Mouse (Mus musculus): ENCODE measurements around the gene Timm17b. TPM values are rescaled to one million over a fixed set of nuclear protein-coding genes. Genes with fewer than 3 reads are reported as not detected.

Timm17b gene
- total and polyA plus RNA-seq, 2 experiments from 2014 or later: 39.6 to 129 TPM

- no peaks in the 10 kb centered on the region for H3K36me3 ChIP-seq (ENCODE audit: insufficient read depth)
- H3K9me3 ChIP-seq (ENCODE audit: low read length): no peaks in the 10 kb centered on the region
- 81% methylated on average over 8 of the region's 8 CpGs for WGBS
- H3K4me1 ChIP-seq (ENCODE audit: insufficient read depth): no peaks in the 10 kb centered on the region
- no peak overlapping the region for H3K9ac ChIP-seq
- H3K4me3 ChIP-seq (ENCODE audit: low read depth, low read length): no peak overlapping the region
- H3K27me3 ChIP-seq (ENCODE audit: insufficient read depth, low read length): no peaks in the 10 kb centered on the region
- H3K4me2 ChIP-seq (ENCODE audit: low read depth): no peak overlapping the region
- DNase-seq (no peak), ATAC-seq (no peak)
- H3K27ac ChIP-seq (ENCODE audit: low read depth, low read length): no peak overlapping the region
- no peak for TF ChIP-seq CTCF (IDR thresholded peaks at IDR 0.05; ENCODE audit: low read depth)
These were observed 46.5 kb downstream of the Timm17b start for GRCm38 (mm10) chrX:7945618-7946017.

DNA sequence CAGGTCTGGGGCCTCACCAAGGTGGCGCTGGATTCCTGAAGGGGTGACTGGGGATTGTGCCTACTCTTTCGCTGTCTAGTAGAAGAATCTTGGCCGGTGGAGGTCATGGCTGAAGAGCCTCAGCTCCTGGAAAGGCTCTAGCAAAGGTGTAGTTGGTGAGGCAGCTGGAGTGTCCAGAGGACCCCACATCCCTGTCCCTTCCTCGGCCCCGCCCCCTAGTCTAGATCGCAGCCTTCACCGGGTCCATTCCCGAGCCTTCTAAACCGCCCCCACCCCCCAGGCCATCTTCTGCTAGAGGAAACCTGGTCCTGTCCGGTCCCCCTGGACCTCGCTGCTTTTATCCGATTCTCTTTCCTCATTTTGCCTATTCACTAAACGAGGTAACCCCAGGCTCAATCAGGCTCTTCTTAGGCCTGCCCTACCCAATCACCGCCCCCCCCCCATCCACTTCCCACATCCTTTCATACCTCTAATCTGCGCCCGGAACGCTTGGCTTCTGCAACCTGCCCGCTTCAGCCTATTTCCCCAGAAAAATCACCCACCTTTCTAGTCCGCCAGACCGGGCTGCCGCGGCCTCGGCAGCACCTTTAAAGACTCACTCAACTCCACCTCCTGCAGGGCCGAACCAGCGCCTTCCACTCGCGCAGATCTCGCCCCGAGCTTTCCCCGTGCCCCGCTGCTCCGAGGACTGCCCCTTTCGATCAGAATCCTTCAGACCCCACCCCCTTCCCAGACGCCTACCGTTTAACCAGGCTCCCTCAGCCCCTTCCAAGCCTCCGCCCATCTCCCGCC is 48.1 kb downstream of the Timm17b start, which contains the start of gene Hdac6:
TSS of gene Hdac6 (minus strand) at position 782 of the 792 bp plus-strand sequence.
- DNase-seq: no peak
- Histone ChIP-seq H3K36me3 (ENCODE audit: insufficient read depth) (no peaks in the 10 kb centered on the region), H3K27ac (ENCODE audit: low read depth, low read length) (peak within 1 kb of the TSS; percentile 72), H3K9me3 (ENCODE audit: low read length) (no peaks in the 10 kb centered on the region), H3K4me2 (ENCODE audit: low read depth) (peak within 1 kb of the TSS; percentile 57), H3K9ac (peak within 1 kb of the TSS; percentile 53), H3K27me3 (ENCODE audit: insufficient read depth, low read length) (no peaks in the 10 kb centered on the region), H3K4me1 (ENCODE audit: insufficient read depth) (no peaks in the 10 kb centered on the region), H3K4me3 (ENCODE audit: low read depth, low read length) (peak within 1 kb of the TSS; percentile 48)
- TF ChIP-seq CTCF (IDR thresholded peaks at IDR 0.05; ENCODE audit: low read depth): no peak
- WGBS: 26% methylated on average over 37 of the region's 37 CpGs
- ATAC-seq: peak; percentile 21

GRCm38 (mm10) chrX:7947900-7948492 is 48.8 kb downstream of the Timm17b start:
- no peaks in the 10 kb centered on the region for H3K36me3 ChIP-seq (ENCODE audit: insufficient read depth)
- H3K9ac ChIP-seq: peak overlapping the region; percentile 53
- peak overlapping the region; percentile 48 for H3K4me3 ChIP-seq (ENCODE audit: low read depth, low read length)
- H3K27me3 ChIP-seq (ENCODE audit: insufficient read depth, low read length): no peaks in the 10 kb centered on the region
- H3K9me3 ChIP-seq (ENCODE audit: low read length): no peaks in the 10 kb centered on the region
- peak overlapping the region; percentile 42 for H3K4me2 ChIP-seq (ENCODE audit: low read depth)
- ATAC-seq (peak; percentile 98), DNase-seq (peak; percentile 95)
- peak overlapping the region; percentile 72 for H3K27ac ChIP-seq (ENCODE audit: low read depth, low read length)
- WGBS: 22% methylated on average over 38 of the region's 38 CpGs
- TF ChIP-seq CTCF (IDR thresholded peaks at IDR 0.05; ENCODE audit: low read depth): no peak
- H3K4me1 ChIP-seq (ENCODE audit: insufficient read depth): no peaks in the 10 kb centered on the region

DNA sequence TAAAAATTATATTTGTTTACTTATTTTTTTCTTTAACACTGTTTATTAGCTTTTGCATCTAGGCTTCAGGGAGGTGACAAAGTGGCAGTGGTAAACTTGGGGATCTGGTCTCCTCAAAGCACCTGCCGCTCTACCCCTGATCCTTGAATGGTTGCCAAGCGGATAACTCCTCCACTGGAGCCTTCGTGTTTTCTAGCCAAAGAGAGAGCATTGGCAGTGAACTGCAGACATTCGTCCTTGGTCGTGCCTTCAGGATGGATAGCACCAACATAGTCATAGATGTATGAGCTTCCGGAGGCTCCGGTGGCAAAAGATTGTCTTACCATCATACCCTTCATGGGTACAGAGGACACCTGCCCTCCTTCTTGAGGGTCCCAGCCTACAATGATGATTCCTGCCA is 50.9 kb downstream of the Timm17b start:
- no peak for DNase-seq
- Histone ChIP-seq H3K9me3 (ENCODE audit: low read length) (no peaks in the 10 kb centered on the region), H3K4me1 (ENCODE audit: insufficient read depth) (no peaks in the 10 kb centered on the region), H3K4me2 (ENCODE audit: low read depth) (no peak overlapping the region), H3K27ac (ENCODE audit: low read depth, low read length) (no peak overlapping the region), H3K4me3 (ENCODE audit: low read depth, low read length) (no peak overlapping the region), H3K27me3 (ENCODE audit: insufficient read depth, low read length) (no peaks in the 10 kb centered on the region), H3K36me3 (ENCODE audit: insufficient read depth) (no peaks in the 10 kb centered on the region), H3K9ac (no peak overlapping the region)
- no peak for ATAC-seq
- WGBS: 87% methylated on average over 7 of the region's 7 CpGs
- no peak for TF ChIP-seq CTCF (IDR thresholded peaks at IDR 0.05; ENCODE audit: low read depth)

Other genes starting within 250 kb of the Timm17b start
- gene Prickle3, start 242.1 kb upstream of the Timm17b start, total RNA-seq (2014; rRNA removed): 1.2 TPM in 2 replicates
- 1.0 and 1.5 TPM in 2 replicates for gene Prickle3, start 242.1 kb upstream of the Timm17b start, polyA plus RNA-seq (2015; fragmentation: Nextera tagmentation; extraction: Ambion mirVana)
- 15.7 and 24.3 TPM in 2 replicates for gene Plp2, start 228.0 kb upstream of the Timm17b start, total RNA-seq (2014; rRNA removed)
- gene Plp2, start 228.0 kb upstream of the Timm17b start, polyA plus RNA-seq (2015; fragmentation: Nextera tagmentation; extraction: Ambion mirVana): 37.3 and 38.3 TPM in 2 replicates
- gene Magix, start 218.1 kb upstream of the Timm17b start, total RNA-seq (2014; rRNA removed): 0.15 TPM in 1 of 2 replicates, not detected in the other
- 0.21 and 0.22 TPM in 2 replicates for gene Magix, start 218.1 kb upstream of the Timm17b start, polyA plus RNA-seq (2015; fragmentation: Nextera tagmentation; extraction: Ambion mirVana)
- gene Gpkow, start 202.2 kb upstream of the Timm17b start, total RNA-seq (2014; rRNA removed): 15.9 and 21.0 TPM in 2 replicates
- gene Gpkow, start 202.2 kb upstream of the Timm17b start, polyA plus RNA-seq (2015; fragmentation: Nextera tagmentation; extraction: Ambion mirVana): 36.4 and 41.2 TPM in 2 replicates
- gene Wdr45, start 185.0 kb upstream of the Timm17b start, total RNA-seq (2014; rRNA removed): 29.0 and 32.2 TPM in 2 replicates
- gene Wdr45, start 185.0 kb upstream of the Timm17b start, polyA plus RNA-seq (2015; fragmentation: Nextera tagmentation; extraction: Ambion mirVana): 30.8 and 31.5 TPM in 2 replicates
- gene Gm45208, start 177.1 kb upstream of the Timm17b start, total RNA-seq (2014; rRNA removed): 0.76 and 1.2 TPM in 2 replicates
- 0.91 TPM in 1 of 2 replicates, not detected in the other for gene Gm45208, start 177.1 kb upstream of the Timm17b start, polyA plus RNA-seq (2015; fragmentation: Nextera tagmentation; extraction: Ambion mirVana)
- gene Praf2, start 170.9 kb upstream of the Timm17b start, total RNA-seq (2014; rRNA removed): 87.2 and 89.6 TPM in 2 replicates
- 139 TPM in 2 replicates for gene Praf2, start 170.9 kb upstream of the Timm17b start, polyA plus RNA-seq (2015; fragmentation: Nextera tagmentation; extraction: Ambion mirVana)
- 149 and 202 TPM in 2 replicates for gene Ccdc120, start 148.5 kb upstream of the Timm17b start, total RNA-seq (2014; rRNA removed)
- 59.3 and 66.3 TPM in 2 replicates for gene Ccdc120, start 148.5 kb upstream of the Timm17b start, polyA plus RNA-seq (2015; fragmentation: Nextera tagmentation; extraction: Ambion mirVana)
- gene Tfe3, start 136.8 kb upstream of the Timm17b start, total RNA-seq (2014; rRNA removed): 12.8 and 20.4 TPM in 2 replicates
- 17.3 and 20.1 TPM in 2 replicates for gene Tfe3, start 136.8 kb upstream of the Timm17b start, polyA plus RNA-seq (2015; fragmentation: Nextera tagmentation; extraction: Ambion mirVana)
- gene Gripap1, start 109.6 kb upstream of the Timm17b start, total RNA-seq (2014; rRNA removed): 40.7 and 41.5 TPM in 2 replicates
- gene Gripap1, start 109.6 kb upstream of the Timm17b start, polyA plus RNA-seq (2015; fragmentation: Nextera tagmentation; extraction: Ambion mirVana): 46.0 and 62.4 TPM in 2 replicates
- gene Kcnd1, start 77.1 kb upstream of the Timm17b start, total RNA-seq (2014; rRNA removed): 2.2 and 2.6 TPM in 2 replicates
- gene Kcnd1, start 77.1 kb upstream of the Timm17b start, polyA plus RNA-seq (2015; fragmentation: Nextera tagmentation; extraction: Ambion mirVana): 4.1 and 4.8 TPM in 2 replicates
- gene Otud5, start 58.0 kb upstream of the Timm17b start, total RNA-seq (2014; rRNA removed): 73.7 and 76.8 TPM in 2 replicates
- gene Otud5, start 58.0 kb upstream of the Timm17b start, polyA plus RNA-seq (2015; fragmentation: Nextera tagmentation; extraction: Ambion mirVana): 39.6 and 40.3 TPM in 2 replicates
- gene Pim2, start 21.1 kb upstream of the Timm17b start, total RNA-seq (2014; rRNA removed): 12.2 and 13.4 TPM in 2 replicates
- 20.3 and 21.8 TPM in 2 replicates for gene Pim2, start 21.1 kb upstream of the Timm17b start, polyA plus RNA-seq (2015; fragmentation: Nextera tagmentation; extraction: Ambion mirVana)
- gene Slc35a2, start 15.3 kb upstream of the Timm17b start, total RNA-seq (2014; rRNA removed): 36.3 and 39.1 TPM in 2 replicates
- 34.5 and 40.6 TPM in 2 replicates for gene Slc35a2, start 15.3 kb upstream of the Timm17b start, polyA plus RNA-seq (2015; fragmentation: Nextera tagmentation; extraction: Ambion mirVana)
- 125 and 143 TPM in 2 replicates for gene Pqbp1, start 88 bp upstream of the Timm17b start, total RNA-seq (2014; rRNA removed)
- 226 and 229 TPM in 2 replicates for gene Pqbp1, start 88 bp upstream of the Timm17b start, polyA plus RNA-seq (2015; fragmentation: Nextera tagmentation; extraction: Ambion mirVana)
- gene Gm10491, start 8.5 kb downstream of the Timm17b start, total RNA-seq (2014; rRNA removed): not detected in 2 replicates
- not detected in 2 replicates for gene Gm10491, start 8.5 kb downstream of the Timm17b start, polyA plus RNA-seq (2015; fragmentation: Nextera tagmentation; extraction: Ambion mirVana)
- gene Gm10490, start 10.2 kb downstream of the Timm17b start, total RNA-seq (2014; rRNA removed): 1.2 TPM in 1 of 2 replicates, not detected in the other
- gene Gm10490, start 10.2 kb downstream of the Timm17b start, polyA plus RNA-seq (2015; fragmentation: Nextera tagmentation; extraction: Ambion mirVana): not detected in 2 replicates
- 69.6 and 85.4 TPM in 2 replicates for gene Pcsk1n, start 20.5 kb downstream of the Timm17b start, total RNA-seq (2014; rRNA removed)
- 344 and 434 TPM in 2 replicates for gene Pcsk1n, start 20.5 kb downstream of the Timm17b start, polyA plus RNA-seq (2015; fragmentation: Nextera tagmentation; extraction: Ambion mirVana)
- not detected in 2 replicates for gene Eras, start 29.2 kb downstream of the Timm17b start, total RNA-seq (2014; rRNA removed)
- not detected in 2 replicates for gene Eras, start 29.2 kb downstream of the Timm17b start, polyA plus RNA-seq (2015; fragmentation: Nextera tagmentation; extraction: Ambion mirVana)
- gene Hdac6, start 48.5 kb downstream of the Timm17b start, total RNA-seq (2014; rRNA removed): 62.3 and 87.3 TPM in 2 replicates
- 42.3 and 51.8 TPM in 2 replicates for gene Hdac6, start 48.5 kb downstream of the Timm17b start, polyA plus RNA-seq (2015; fragmentation: Nextera tagmentation; extraction: Ambion mirVana)
- gene Gata1, start 78.7 kb downstream of the Timm17b start, total RNA-seq (2014; rRNA removed): 0.15 TPM in 1 of 2 replicates, not detected in the other
- gene Gata1, start 78.7 kb downstream of the Timm17b start, polyA plus RNA-seq (2015; fragmentation: Nextera tagmentation; extraction: Ambion mirVana): not detected in 2 replicates
- gene Glod5, start 119.1 kb downstream of the Timm17b start, total RNA-seq (2014; rRNA removed): 0.43 and 0.77 TPM in 2 replicates
- 0.45 and 1.2 TPM in 2 replicates for gene Glod5, start 119.1 kb downstream of the Timm17b start, polyA plus RNA-seq (2015; fragmentation: Nextera tagmentation; extraction: Ambion mirVana)
- 38.7 and 46.1 TPM in 2 replicates for gene Suv39h1, start 175.4 kb downstream of the Timm17b start, total RNA-seq (2014; rRNA removed)
- gene Suv39h1, start 175.4 kb downstream of the Timm17b start, polyA plus RNA-seq (2015; fragmentation: Nextera tagmentation; extraction: Ambion mirVana): 33.7 and 37.7 TPM in 2 replicates
- 0.81 and 0.85 TPM in 2 replicates for gene Was, start 191.1 kb downstream of the Timm17b start, total RNA-seq (2014; rRNA removed)
- 0.09 and 0.30 TPM in 2 replicates for gene Was, start 191.1 kb downstream of the Timm17b start, polyA plus RNA-seq (2015; fragmentation: Nextera tagmentation; extraction: Ambion mirVana)
- 261 and 316 TPM in 2 replicates for gene Wdr13, start 233.5 kb downstream of the Timm17b start, total RNA-seq (2014; rRNA removed)
- 45.2 and 58.4 TPM in 2 replicates for gene Wdr13, start 233.5 kb downstream of the Timm17b start, polyA plus RNA-seq (2015; fragmentation: Nextera tagmentation; extraction: Ambion mirVana)
- gene Rbm3, start 246.5 kb downstream of the Timm17b start, total RNA-seq (2014; rRNA removed): 581 and 651 TPM in 2 replicates
- gene Rbm3, start 246.5 kb downstream of the Timm17b start, polyA plus RNA-seq (2015; fragmentation: Nextera tagmentation; extraction: Ambion mirVana): 541 and 677 TPM in 2 replicates